Mouse (Mus musculus) heart, postnatal 0 days (tissue): ENCODE results near the gene Vps8.

Source experiments
- CTCF ChIP-seq: IDR thresholded peaks from 2 replicates; pipeline ENCODE4 v1.5.1; 2016; ENCODE audit warnings: antibody characterized with exemption, control low read depth, low read depth
- EP300 ChIP-seq: IDR thresholded peaks from 2 replicates; pipeline ENCODE4 v1.6.1; 2016; ENCODE audit warnings: antibody characterized with exemption, low read depth

GRCm38 (mm10) chr16:21627248-21627647, 204.3 kb downstream of the Vps8 start:
- TF ChIP-seq CTCF (no peak), EP300 (no peak)
